Mouse (Mus musculus): ENCODE results near the gene Hsd17b3.

GRCm38 (mm10) chr13:64092752-64093151 is 3.7 kb upstream of the Hsd17b3 start:
- TF ChIP-seq CTCF (IDR thresholded peaks at IDR 0.05) (no peak), EP300 (IDR thresholded peaks at IDR 0.05) (no peak)

All from lung, postnatal 0 days (tissue).